Mouse (Mus musculus): Measurements from ENCODE around the gene Tbrg4.

DNA sequence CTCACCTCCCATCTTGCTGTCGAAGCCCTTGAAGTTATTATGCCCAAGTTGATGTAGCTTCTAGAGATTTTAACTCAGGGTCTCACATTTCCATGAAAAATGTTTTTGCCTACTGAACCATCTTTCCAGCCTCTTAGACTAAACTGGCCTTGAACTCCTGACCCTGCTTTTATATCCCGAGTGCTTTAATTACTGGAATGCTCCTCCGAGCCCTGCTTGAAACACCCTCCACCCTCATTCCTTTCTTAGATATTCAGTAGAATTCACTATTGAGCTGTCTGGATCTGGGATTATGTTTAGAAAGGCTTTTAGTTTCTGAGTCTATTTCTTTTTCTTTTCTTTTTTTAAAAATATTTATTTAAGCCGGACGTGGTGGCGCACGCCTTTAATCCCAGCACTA is 46.5 kb downstream of the Tbrg4 start:
- TF ChIP-seq CTCF (conservative IDR thresholded peaks at IDR 0.05; ENCODE audit: insufficient read depth, insufficient read length, low read depth, low read length) (no peak), POLR2A (IDR thresholded peaks at IDR 0.05; ENCODE audit: low read depth, low read length) (no peak)
